Mouse (Mus musculus): Measurements from ENCODE around the gene Fbxw7.

GRCm38 (mm10) chr3:84813436-84814156, 1.5 kb upstream of the Fbxw7 start:
- no peak for TF ChIP-seq ZNF384 (IDR thresholded peaks at IDR 0.05; ENCODE audit: low read depth, low read length)
- no peak for TF ChIP-seq HCFC1 (IDR thresholded peaks at IDR 0.05; ENCODE audit: borderline replicate concordance, insufficient read depth, low read length)
- TF ChIP-seq CHD2 (IDR thresholded peaks at IDR 0.05; ENCODE audit: low read depth, low read length) = no peak
